Mouse (Mus musculus): ENCODE measurements around the gene Dlst.

The Dlst gene

DNA sequence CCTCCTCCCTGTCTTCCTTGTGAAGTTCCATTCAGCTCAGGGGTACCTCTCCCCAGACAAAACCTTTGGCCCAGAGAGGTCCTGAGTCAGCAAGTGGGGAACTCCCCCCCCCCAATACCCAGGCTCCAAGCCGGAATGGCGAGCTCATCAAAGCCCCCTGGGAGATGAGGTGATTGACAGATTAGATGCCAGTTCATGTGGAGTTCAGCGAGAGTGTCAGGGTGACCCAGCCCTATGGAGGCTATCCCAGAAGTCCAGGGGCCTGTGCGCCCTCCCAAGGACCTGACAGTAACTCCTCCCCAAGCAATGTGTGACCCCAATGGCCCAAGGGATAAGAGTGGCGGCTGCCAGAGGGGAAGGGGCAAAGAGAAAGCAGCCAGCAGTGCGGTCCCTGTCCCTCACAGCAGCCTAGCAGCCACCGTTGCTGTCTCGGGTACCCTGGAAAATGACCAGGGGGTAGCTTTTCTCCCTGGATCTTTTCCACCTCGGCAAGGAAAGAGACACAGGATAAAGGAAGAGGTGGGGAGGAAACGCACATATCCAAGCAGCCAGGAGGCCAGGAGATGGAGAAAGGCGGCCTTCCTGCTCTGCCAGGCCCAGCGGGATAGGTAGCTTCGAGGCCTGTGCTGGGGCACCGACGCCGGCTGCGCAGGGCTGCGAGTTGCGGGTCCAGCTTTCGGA, 39.8 kb downstream of the Dlst start:
- no peak for DNase-seq (ENCODE audit: low read depth, low spot score)

DNA sequence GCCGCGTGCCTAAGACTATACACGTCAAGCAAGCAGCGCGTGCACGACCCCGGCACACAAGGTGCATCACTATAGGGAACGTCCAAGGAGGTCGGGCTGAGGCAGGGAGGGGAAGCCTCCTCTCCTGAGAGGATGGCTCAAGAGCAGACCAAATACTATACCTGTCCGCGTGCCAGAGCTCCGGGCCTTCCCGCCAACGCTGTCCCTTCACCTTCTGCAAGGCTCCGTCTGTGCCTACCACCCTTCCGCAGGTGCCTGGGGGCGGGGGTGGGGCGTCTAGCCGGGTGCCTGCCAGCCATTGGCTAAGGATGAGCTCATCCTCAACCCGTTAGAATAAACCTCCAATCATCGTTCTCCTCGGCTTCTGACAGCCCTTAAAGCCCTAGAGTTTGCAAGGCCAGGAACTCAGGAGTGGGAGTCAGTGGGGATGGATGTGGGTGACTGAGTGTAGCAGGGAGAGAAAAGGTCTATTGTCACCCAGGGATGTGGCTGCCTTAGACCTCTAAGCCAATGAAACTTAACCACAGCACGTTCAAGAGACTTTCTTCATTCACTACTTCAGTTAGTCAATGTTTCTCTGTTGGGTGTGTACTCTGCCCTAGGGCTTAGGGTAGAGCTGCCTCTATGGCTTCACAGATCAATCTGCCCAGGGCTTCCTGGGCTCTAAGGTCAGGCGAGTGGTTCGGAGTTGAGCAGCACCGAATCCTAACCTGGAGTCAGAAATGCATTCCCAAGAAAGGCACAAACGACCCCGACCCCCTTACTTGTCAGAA, 40.6 kb downstream of the Dlst start, which contains the start of gene Rps6kl1:
Gene Rps6kl1 (minus strand): TSS at position 263 of the 773 bp plus-strand sequence.
- DNase-seq (ENCODE audit: low read depth, low spot score) = no peak

DNA sequence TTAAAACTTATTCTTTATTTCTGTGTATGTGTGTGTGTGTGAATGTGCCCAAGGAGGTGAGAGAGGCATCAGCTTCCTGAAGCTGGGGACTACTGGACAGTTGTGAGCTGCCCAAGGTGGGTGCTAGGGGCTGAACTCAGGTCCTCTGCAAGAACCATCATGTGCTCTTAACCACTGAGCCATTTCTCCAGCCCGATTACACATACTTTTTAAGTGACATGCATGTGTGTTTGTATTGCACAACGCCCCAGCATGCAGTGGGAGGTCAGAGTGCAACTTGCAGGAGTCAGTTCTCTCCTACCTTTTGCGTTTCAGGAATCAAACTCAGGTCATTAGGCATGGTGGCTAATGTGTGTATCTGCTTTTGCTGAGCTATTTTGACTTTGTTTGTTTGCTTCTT, 42.4 kb downstream of the Dlst start:
- no peak for DNase-seq (ENCODE audit: low read depth, low spot score)

DNA sequence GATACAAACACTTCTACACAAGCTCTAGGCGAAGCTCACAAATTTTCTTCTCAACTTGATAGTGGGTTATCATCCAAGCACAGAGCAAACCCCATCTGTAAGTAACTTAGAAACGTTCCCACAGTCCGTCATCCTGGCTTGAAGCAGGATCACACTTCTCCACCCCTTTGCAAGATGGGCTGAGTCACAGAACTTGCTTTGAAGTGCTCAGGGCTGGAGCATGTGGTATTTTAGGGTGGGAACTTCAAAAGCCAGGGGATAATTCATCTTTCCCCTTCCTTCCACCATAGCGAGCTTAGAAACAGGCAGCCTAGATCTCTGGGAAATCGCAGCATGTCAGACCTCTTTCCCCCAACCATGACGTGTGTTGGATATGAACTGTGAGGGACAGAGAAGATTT, 45.7 kb downstream of the Dlst start:
- peak; percentile 58 for DNase-seq (ENCODE audit: low read depth, low spot score)

DNA sequence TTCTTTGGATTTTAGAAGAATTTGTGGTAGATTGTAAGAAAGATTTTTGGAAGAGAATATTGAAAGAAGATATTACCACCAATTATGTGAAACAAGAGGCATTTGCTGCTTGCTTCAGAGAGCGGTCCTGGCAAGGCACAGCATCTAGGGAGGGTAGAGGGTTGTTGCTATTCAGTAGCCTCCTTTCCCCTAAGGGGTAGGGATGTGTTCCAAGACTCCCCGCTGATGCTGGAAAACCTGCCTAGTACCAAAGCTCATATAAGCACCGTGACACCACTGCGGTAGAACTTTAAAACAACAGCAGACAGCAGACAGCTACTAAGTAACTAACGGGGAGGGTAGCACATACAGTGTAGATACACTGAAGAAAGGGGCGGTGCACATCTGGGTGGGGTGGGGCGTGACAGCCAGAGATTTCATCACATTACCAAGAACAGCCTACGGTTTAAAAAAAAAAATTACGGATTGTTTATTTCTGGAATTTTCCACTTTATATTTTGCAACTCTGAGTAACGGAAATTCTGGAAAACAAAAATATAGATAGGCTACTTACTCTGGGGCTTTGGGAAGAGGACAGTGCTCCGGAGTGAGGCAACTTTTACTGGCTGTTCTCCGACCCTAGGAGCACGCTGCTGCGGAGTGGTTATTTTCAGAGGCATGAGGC, 47.3 kb downstream of the Dlst start:
- DNase-seq (ENCODE audit: low read depth, low spot score) = no peak

DNA sequence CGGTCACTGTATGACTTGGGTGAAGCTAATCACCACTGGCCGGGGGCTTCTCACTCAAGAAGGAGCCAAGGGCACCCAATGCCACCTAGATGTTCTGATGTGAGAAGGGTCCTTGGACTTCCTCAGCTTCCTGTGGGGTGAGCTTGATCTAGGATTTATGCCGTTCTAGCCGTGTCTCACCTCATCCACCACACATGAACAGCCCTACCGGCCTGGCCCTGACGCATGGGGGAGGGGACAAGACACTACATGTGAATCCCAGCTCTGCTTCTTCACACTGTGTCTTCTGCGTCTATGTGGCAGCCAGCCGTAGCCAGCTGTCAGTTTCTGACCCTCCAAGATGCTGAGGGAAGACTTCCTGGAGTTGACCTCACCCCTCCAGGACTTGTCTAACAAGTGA, 48.2 kb downstream of the Dlst start:
- no peak for DNase-seq (ENCODE audit: low read depth, low spot score)

DNA sequence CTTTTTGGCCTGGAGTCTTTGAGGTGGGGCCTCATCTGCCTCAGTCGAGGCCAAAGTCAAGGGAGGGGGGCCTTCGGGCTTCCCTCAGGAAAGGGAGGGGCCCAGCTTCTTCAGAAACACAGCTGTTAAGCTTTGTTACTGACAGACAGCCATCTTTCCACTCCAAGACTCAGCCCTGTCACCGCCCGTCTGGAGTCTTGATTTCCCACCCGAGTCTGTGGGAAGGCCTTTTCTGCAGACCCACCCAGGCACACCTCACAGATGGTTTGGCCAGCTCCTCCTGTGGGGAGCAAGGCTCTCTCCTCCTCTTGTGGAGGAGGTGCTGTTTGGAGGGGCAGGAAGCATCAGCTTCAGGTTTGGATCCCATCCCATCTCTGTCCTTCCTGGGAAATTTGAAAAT, 49.0 kb downstream of the Dlst start:
- DNase-seq (ENCODE audit: low read depth, low spot score) = no peak

DNA sequence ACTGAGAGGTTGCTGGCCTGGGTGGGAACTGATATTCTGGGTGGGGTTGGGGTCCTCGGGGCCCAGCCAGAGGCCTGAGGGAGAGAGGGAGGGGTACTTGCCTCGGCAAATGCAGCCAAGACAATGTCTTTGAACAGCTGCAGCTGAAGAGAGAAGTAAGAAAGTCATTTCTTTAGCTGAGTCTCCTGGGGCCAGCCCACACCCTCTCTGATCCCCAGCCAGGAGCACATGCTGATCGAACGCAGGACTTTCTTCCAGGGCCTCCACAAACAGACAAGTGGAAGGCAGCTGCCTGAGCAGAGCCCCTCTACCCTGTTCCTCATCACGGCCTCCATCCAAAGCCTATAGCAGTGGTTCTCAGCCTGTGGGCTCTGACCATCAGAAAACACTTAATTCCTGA, 54.4 kb downstream of the Dlst start:
- DNase-seq (ENCODE audit: low read depth, low spot score) = no peak

DNA sequence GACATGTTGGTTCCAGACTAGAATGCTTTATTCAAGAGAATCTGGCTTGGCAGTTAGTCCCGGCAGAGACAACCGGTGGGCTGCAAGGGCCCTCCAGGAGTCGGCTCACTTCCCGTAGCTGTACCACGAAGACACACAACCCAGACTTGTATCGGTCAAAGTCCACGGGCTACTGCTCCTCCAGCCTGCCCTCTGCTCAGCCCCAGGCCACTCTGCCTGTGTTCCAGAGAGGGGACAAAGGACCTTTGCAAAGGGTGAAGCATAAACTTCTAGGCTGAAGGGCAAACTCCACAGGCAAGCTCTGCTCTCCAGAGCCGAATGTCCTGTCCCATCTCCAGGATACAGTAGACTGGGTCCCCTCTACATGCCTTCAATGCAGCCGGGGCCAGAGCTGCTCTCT, 56.0 kb downstream of the Dlst start:
- no peak for DNase-seq (ENCODE audit: low read depth, low spot score)

DNA sequence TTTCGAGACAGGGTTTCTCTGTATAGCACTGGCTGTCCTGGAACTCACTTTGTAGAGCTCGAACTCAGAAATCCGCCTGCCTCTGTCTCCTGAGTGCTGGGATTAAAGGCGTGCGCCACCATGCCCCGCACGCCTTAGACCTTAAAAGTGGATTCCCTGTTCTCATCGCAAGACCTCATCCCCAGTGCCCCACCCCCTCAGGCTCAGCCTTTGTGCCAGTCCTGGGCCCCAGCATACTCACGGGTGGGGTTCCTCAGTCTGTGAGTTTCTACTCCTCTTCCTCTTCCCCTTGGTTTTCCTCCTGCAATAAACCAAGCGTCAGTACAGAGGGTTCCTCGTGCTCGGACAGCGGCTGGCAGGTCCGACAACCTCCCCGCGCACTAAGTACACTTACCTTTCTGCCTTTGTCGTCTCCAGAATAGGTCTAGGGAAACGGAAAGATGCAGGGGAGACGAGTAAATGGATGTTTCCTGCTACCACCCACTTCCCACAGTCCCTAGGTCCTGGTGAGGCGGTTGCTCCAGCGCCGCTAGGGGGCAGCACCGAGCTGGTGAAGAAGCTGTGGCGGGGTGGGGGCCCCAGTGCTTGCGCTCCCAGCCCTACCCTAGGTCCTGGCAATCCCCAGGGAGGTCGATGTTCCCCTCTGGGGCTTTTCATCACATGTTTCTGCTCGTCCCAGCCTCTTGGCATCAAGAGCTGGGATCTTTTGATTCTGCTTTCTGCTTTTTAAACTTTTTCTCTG, 58.7 kb downstream of the Dlst start:
- DNase-seq (ENCODE audit: low read depth, low spot score) = peak; percentile 83

DNA sequence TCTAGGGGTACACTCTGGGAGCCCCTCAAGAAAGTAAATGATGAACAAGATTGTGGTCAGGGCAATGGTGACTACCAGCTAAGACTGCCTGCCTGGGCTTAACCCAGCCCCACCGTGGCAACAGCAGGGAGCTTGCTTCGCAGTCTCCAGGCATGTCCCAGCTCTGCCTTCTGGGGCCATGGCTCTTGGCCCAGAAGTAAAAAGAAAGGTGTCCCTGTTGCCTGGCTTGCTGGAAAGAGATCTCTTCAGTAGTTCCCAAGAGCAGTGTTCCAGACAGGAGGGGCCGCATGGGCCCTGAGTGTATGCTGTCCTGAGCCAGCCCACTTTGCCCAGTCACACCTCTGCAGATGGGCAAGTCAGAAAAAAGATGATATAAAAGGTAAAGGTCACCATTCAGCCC, 59.2 kb downstream of the Dlst start:
- no peak for DNase-seq (ENCODE audit: low read depth, low spot score)

DNA sequence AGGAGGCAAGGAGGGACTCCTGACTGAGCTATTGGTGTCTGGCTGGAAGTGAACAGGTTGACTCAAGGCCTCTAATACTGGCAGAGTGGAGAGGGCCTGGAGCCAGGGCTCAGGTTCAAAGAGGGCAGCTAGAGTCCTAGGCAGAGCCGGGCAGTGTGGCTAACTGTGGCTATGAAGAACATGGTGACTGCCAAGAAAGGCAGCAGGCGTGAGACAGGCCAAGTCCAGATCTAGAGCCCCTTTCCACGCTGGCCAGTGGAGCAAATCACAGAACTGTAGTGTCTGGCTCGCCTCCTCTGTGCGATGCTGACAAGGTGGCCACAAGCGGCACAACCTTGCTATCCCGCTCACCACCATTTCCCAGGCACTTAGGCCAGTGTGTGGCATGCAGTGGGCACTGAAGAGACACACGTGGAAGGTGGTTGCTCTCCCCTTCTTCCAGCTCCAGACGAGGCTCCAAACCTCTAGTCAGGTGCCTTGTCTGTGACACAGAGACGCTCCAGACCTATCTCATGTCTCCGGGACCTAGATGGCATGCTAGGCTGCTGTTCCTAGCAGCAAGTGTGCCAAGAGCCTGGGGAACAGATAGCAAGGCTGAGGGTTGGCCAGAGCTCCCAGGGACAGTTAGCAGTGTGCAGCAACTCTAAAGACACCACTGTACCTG, 59.8 kb downstream of the Dlst start:
- peak; percentile 17 for DNase-seq (ENCODE audit: low read depth, low spot score)

DNA sequence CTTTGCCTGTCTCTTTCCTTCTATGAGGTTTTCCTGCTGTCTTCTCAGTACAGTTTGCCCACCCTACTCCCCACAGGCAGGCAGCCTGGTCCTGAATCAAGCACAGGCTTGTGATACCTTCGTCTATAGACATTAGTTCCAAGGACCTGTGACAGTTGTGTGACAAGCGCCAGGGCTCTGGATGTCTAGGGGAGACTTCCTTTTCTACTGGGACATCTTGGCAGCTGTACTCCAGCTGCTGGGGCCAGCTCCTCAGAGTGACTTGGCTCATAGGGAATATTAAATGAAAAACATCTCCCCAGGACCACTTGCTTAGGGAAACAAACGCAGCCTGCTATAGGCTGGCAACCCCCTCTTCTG, 60.3 kb downstream of the Dlst start:
- DNase-seq (ENCODE audit: low read depth, low spot score) = no peak

DNA sequence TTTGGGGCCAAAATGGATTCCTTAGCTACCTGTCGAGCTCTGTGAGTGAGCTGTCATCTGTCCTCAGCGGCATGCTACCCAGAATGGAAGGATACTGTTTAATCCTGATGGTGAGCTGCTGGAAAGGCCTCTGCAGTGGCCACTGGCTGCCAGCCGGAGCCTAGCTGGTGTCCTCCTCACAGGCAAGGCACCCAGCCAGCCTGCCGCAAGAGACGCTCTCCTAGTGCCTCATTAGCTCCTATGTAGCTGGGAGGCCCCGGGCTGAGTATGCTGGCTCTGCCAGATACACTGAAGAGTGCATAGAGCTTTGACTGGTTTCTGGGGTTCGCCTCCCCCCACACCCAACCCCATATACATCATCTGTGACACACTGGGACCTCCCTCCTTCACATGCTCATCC, 63.4 kb downstream of the Dlst start:
- no peak for DNase-seq (ENCODE audit: low read depth, low spot score)

DNA sequence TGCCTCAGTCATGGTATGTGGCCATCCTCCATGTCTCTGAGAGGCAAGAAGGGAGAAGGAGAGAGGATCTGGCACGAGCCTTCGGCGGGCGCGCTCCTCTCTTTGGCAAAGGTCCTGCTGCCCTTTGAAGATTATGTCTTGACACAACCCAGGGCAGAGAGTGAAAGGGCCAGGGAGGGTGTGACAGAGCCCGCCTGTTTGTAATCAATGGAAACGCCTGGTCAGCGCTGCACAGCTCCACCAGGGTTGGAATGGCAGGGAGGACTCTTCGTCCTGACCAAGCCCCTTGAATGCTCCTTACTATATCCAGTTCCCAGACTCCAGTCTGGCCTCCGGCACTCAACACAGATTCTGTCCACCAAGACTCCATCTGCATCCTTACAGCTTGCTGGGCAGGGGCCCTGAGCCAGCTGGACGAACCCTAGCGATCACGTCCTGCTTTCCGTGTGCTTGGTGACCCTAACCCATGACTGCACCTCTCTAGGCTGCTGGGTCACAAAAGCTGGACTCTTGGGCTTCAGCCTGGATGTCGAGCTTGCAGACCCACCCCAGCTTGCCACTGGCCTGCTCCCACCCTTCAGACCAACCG, 64.5 kb downstream of the Dlst start:
- DNase-seq (ENCODE audit: low read depth, low spot score) = no peak

DNA sequence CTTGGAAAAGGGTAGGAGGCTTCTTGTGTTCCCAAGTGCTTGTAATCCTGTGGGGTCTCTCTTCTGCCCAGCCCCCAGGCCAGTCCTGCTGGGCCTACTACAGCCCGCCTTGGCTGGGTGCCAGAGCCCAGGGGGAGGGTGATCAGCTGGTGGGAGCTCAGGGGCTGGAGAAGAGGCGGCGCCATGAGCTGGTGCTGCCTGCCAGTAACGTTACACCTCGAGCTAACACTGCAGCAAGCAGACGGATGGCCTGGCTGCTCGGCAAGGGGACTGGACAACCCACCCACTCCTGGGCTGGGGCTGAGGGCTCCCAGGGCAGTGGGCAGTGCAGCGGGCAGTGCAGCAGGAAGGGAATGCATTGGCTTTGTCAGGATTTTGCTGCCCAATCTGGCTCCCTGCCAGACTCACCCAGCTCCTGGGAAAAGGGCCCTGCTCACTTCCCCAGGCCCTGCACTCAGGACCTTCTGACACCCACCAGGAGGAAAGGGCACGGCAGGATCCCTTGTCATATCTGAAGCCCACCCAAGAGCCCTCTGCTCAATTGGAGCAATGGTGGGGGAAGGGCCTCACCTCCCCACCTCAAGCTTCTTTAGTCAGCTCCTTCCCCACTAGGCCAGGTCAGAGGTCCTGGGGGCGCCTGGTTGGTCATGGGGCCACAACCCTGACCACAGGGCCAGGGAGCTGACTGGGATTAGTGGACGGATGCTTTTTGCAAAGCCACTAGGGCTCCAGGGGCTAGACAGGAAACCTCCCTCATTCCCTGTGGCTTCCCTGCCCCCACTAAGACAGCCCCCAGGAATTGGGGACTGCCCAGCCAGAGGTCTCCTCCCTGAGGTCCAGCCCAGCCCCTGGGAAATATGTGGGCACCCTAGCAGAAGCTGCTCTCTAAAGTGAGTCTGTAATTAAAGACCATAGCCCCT, 65.6 kb downstream of the Dlst start:
- DNase-seq (ENCODE audit: low read depth, low spot score) = no peak

DNA sequence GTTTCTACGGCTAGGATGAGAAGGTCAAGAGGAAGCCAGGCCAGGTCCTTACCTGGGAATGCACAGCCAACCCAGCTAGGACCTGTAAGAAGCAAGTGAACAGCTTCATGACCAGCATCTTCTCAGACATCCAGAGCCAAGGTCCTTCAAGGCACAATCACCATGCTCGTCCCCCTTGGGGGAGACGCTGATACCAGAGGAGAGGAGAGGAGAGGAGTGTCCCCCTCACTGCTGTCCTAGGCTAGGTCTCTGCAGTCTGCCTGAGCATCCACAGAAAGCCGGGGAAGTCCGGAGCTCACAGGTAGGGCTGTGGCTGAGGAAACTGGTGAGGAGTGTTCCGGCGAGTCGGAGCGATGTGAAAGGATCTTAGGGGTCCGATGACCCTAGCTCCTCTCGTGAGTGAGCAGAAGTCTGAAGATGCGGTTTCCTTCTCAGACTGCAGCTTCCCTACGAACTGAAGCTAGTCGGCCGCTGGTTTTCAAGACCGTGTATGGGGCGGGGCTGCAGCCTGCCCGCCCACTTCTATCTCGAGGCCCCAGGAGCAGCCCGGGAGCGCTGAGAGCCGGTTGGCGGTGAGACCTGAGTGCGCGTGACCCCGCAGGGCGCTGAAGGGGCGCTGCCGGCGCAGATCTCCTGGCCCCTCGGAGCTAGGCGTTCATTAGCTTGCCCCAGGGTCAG, 66.4 kb downstream of the Dlst start:
- no peak for DNase-seq (ENCODE audit: low read depth, low spot score)

DNA sequence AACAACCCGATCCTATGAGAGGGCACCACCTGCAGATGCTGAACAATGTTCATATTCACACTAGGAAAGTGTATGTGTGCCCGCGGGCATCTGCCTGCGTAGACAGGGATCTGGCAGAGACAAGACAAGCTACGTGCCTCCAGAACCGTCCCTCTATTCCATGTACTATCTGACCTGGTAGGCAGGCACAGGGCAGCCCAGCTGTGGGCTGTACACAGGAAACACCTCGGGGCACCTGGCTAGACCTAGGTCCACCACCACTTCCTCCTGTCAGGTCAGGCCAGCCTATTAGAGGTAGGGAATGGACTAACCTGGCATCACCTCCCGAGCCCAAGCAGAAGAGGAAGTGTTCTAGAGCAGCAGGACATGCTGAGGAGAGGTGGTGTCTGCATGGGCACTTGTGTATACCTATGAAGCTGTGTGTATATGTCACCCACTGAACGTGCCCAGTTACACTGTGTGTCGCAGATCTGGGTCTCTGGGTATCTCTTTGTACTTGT, 67.2 kb downstream of the Dlst start, which contains the start of gene Pgf:
Gene Pgf (minus strand): TSS at position 51 of the 500 bp plus-strand sequence.
- DNase-seq (ENCODE audit: low read depth, low spot score) = no peak

DNA sequence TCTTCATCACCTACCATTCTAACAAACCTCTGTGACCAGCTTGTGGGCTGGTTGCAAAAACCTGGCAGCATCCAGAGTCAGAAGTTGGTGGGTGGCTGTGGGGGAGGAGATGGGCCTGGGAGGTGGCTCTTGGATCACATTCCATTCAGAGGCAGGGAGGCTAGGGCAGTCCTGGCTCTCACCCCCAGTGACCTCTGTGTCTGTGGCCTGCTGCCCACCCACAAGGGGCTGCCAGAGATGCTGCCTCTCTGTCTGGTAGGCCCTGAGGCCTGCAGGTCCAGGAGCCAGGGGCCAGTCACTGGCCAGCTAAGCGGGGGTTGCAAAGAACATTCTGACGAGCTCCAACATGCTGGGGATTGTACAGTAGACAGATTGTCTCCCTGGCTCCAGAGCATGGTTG, 67.7 kb downstream of the Dlst start:
- no peak for DNase-seq (ENCODE audit: low read depth, low spot score)

Measured in 3T3-L1 (cell line).